Mouse (Mus musculus) C2C12 (cell line): ENCODE results near the gene Tbc1d1. TPM values are rescaled to one million over a fixed set of nuclear protein-coding genes. Genes with fewer than 3 reads are reported as not detected.

Experiments used
- H3K27me3 ChIP-seq: one replicate; pipeline ENCODE4 v1.6.1; 2011; ENCODE audit not compliant: control insufficient read depth, insufficient read depth, insufficient read length
- H3K36me3 ChIP-seq: one replicate; pipeline ENCODE4 v1.6.1; 2011; ENCODE audit not compliant: control insufficient read depth, insufficient read depth
- H3K4me3 ChIP-seq: one replicate; pipeline ENCODE4 v1.5.1; 2011; ENCODE audit warnings: mild to moderate bottlenecking, control low read depth; ENCODE audit not compliant: poor library complexity, insufficient read depth, severe bottlenecking
- H3K79me2 ChIP-seq: one replicate; pipeline ENCODE4 v1.6.1; 2011; ENCODE audit not compliant: control insufficient read depth, insufficient read depth
- H3K79me3 ChIP-seq: one replicate; pipeline ENCODE4 v1.6.1; 2011; ENCODE audit warnings: low read depth, control low read depth
- H3ac ChIP-seq: one replicate; pipeline ENCODE3; 2011; ENCODE audit warnings: low read depth; ENCODE audit not compliant: control insufficient read depth, insufficient read length
- CEBPB ChIP-seq: IDR thresholded peaks from one replicate; pipeline ENCODE4 v1.6.1; 2011; ENCODE audit warnings: low read depth, mild to moderate bottlenecking, control low read depth, moderate library complexity
- CTCF ChIP-seq: IDR thresholded peaks from one replicate; pipeline ENCODE4 v1.5.1; 2011; ENCODE audit not compliant: control insufficient read depth, insufficient read depth, insufficient read length
- FOSL1 ChIP-seq: IDR thresholded peaks from one replicate; pipeline ENCODE4 v1.8.0; 2011; ENCODE audit warnings: mild to moderate bottlenecking, low read length; ENCODE audit not compliant: poor library complexity, insufficient read depth, severe bottlenecking
- MAX ChIP-seq: IDR thresholded peaks from one replicate; pipeline ENCODE4 v1.6.1; 2011; ENCODE audit warnings: mild to moderate bottlenecking, control low read depth
- MYOD1 ChIP-seq: IDR thresholded peaks from one replicate; pipeline ENCODE4 v1.6.1; 2011; ENCODE audit warnings: low read depth; ENCODE audit not compliant: control insufficient read depth, insufficient read length
- MYOG ChIP-seq: IDR thresholded peaks from one replicate; pipeline ENCODE4 v1.6.1; 2011; ENCODE audit not compliant: control insufficient read depth, insufficient read length; ENCODE audit errors: extremely low read depth
- USF1 ChIP-seq: IDR thresholded peaks from one replicate; pipeline ENCODE4 v1.6.1; 2011; ENCODE audit warnings: low read depth, mild to moderate bottlenecking, control low read depth, moderate library complexity
- polyA plus RNA-seq: library from polyadenylated mRNA; unstranded; fragments of >200 nt; fragmentation: generic; extraction: Trizol; gene quantifications from one replicate; pipeline ENCODE4 v1.2.1, GENCODE M21; 2012; ENCODE audit warnings: missing spikeins

The Tbc1d1 gene
- polyA plus RNA-seq, 1 experiment, result 25.0 TPM

- TF ChIP-seq FOSL1 (no peak), USF1 (no peak), CEBPB (no peak), MYOD1 (no peak), MAX (no peak), MYOG (no peak), CTCF (no peak)
- no peaks in the 10 kb centered on the region for H3K27me3 ChIP-seq
Observed at GRCm38 (mm10) chr5:64162582-64162981, 6.5 kb downstream of the Tbc1d1 start.

GRCm38 (mm10) chr5:64164414-64164813 is 8.3 kb downstream of the Tbc1d1 start:
- Histone ChIP-seq H3K36me3 (no peaks in the 10 kb centered on the region), H3K79me3 (peaks cover 3% of the 10 kb centered on the region), H3ac (no peak overlapping the region), H3K79me2 (peaks cover 12% of the 10 kb centered on the region), H3K4me3 (no peak overlapping the region), H3K27me3 (no peaks in the 10 kb centered on the region)
- TF ChIP-seq CEBPB, result no peak
- TF ChIP-seq MYOD1, result no peak
- no peak for TF ChIP-seq CTCF
- no peak for TF ChIP-seq FOSL1
- no peak for TF ChIP-seq USF1
- no peak for TF ChIP-seq MAX
- TF ChIP-seq MYOG, result no peak

More at GRCm38 (mm10) chr5:64162582-64162981, 6.5 kb downstream of the Tbc1d1 start:
- H3ac ChIP-seq, result no peak overlapping the region
- H3K79me3 ChIP-seq, result peaks cover 3% of the 10 kb centered on the region
- no peak overlapping the region for H3K4me3 ChIP-seq
- H3K36me3 ChIP-seq, result no peaks in the 10 kb centered on the region
- H3K79me2 ChIP-seq, result peaks cover 12% of the 10 kb centered on the region

GRCm38 (mm10) chr5:64165826-64166225 is 9.7 kb downstream of the Tbc1d1 start:
- TF ChIP-seq MYOD1 (no peak), USF1 (no peak), MYOG (no peak), CTCF (no peak), CEBPB (no peak), FOSL1 (no peak), MAX (no peak)
- Histone ChIP-seq H3K79me2 (peaks cover 12% of the 10 kb centered on the region), H3K36me3 (no peaks in the 10 kb centered on the region), H3K27me3 (no peaks in the 10 kb centered on the region), H3K79me3 (peaks cover 3% of the 10 kb centered on the region), H3K4me3 (no peak overlapping the region), H3ac (no peak overlapping the region)

GRCm38 (mm10) chr5:64168990-64169540 is 13.0 kb downstream of the Tbc1d1 start:
- peaks cover 3% of the 10 kb centered on the region for H3K79me2 ChIP-seq
- no peak for TF ChIP-seq MAX
- no peak for TF ChIP-seq FOSL1
- TF ChIP-seq MYOD1, result no peak
- TF ChIP-seq USF1, result no peak
- no peak for TF ChIP-seq CTCF
- TF ChIP-seq MYOG, result no peak
- no peak for TF ChIP-seq CEBPB
- no peak overlapping the region for H3ac ChIP-seq
- no peaks in the 10 kb centered on the region for H3K27me3 ChIP-seq
- H3K4me3 ChIP-seq, result no peak overlapping the region
- H3K36me3 ChIP-seq, result peaks cover 7% of the 10 kb centered on the region
- H3K79me3 ChIP-seq, result no peaks in the 10 kb centered on the region

- peaks cover 7% of the 10 kb centered on the region for H3K36me3 ChIP-seq
- no peaks in the 10 kb centered on the region for H3K79me2 ChIP-seq
- H3K79me3 ChIP-seq, result no peaks in the 10 kb centered on the region
- H3K27me3 ChIP-seq, result no peaks in the 10 kb centered on the region
- TF ChIP-seq MYOD1, result no peak
- TF ChIP-seq MAX, result no peak
- TF ChIP-seq USF1, result no peak
- TF ChIP-seq MYOG, result no peak
- TF ChIP-seq CTCF, result no peak
- TF ChIP-seq FOSL1, result no peak
- TF ChIP-seq CEBPB, result no peak
- no peak overlapping the region for H3K4me3 ChIP-seq
- H3ac ChIP-seq, result no peak overlapping the region
Observed at GRCm38 (mm10) chr5:64172884-64173283, 16.8 kb downstream of the Tbc1d1 start.

- H3K4me3 ChIP-seq, result no peak overlapping the region
- no peaks in the 10 kb centered on the region for H3K27me3 ChIP-seq
- H3K36me3 ChIP-seq, result peaks cover 7% of the 10 kb centered on the region
- peaks cover under 1% of the 10 kb centered on the region for H3K79me2 ChIP-seq
- H3ac ChIP-seq, result no peak overlapping the region
- H3K79me3 ChIP-seq, result no peaks in the 10 kb centered on the region
- no peak for TF ChIP-seq FOSL1
- no peak for TF ChIP-seq MYOG
- TF ChIP-seq CTCF, result no peak
- TF ChIP-seq MYOD1, result no peak
- TF ChIP-seq USF1, result no peak
- no peak for TF ChIP-seq CEBPB
- no peak for TF ChIP-seq MAX
Observed at GRCm38 (mm10) chr5:64173302-64173701, 17.2 kb downstream of the Tbc1d1 start.
